Mouse (Mus musculus) hindbrain, embryonic 10.5 days (tissue): ENCODE results near the gene 1110051M20Rik. TPM values are rescaled to one million over a fixed set of nuclear protein-coding genes. Genes with fewer than 3 reads are reported as not detected.

Experiments used
- DNase-seq: peaks from one replicate; pipeline ENCODE4 v3.0.0-alpha.2; 2017; ENCODE audit warnings: low spot score
- H3K27ac ChIP-seq: fragments of 300-500 bp; sonication (generic); 2 replicates; pipeline ENCODE4 v1.5.1; 2016; ENCODE audit warnings: mild to moderate bottlenecking, moderate library complexity
- H3K27me3 ChIP-seq: fragments of 300-500 bp; sonication (generic); 2 replicates; pipeline ENCODE4 v1.6.1; 2016; ENCODE audit warnings: mild to moderate bottlenecking; ENCODE audit not compliant: poor library complexity, insufficient read depth, severe bottlenecking
- H3K36me3 ChIP-seq: fragments of 300-500 bp; sonication (generic); 2 replicates; pipeline ENCODE4 v1.6.1; 2016; ENCODE audit warnings: mild to moderate bottlenecking, moderate library complexity
- H3K4me1 ChIP-seq: fragments of 300-500 bp; sonication (generic); replicated peaks from 2 replicates; pipeline ENCODE4 v1.6.1; 2016; ENCODE audit warnings: mild to moderate bottlenecking
- H3K4me3 ChIP-seq: fragments of 300-500 bp; sonication (generic); 2 replicates; pipeline ENCODE4 v1.5.1; 2016; ENCODE audit warnings: mild to moderate bottlenecking, moderate library complexity
- H3K9me3 ChIP-seq: fragments of 300-500 bp; sonication (generic); 2 replicates; pipeline ENCODE4 v1.6.1; 2016; ENCODE audit warnings: mild to moderate bottlenecking, moderate library complexity
- WGBS: fragments of 180-500 bp; shearing (Covaris S2); methylation state at CpG from one replicate; pipeline ENCODE4 v1.1.7; 2016; 5-methylcytosine and 5-hydroxymethylcytosine counted together
- polyA plus RNA-seq: library from polyadenylated mRNA; unstranded; fragments of >200 nt; fragmentation: Nextera tagmentation; extraction: Ambion mirVana; gene quantifications from 2 replicates; pipeline ENCODE4 v1.2.1, GENCODE M21; 2016

Gene 1110051M20Rik
- polyA plus RNA-seq, 1 experiment from 2014 or later: 96.7 TPM

DNA sequence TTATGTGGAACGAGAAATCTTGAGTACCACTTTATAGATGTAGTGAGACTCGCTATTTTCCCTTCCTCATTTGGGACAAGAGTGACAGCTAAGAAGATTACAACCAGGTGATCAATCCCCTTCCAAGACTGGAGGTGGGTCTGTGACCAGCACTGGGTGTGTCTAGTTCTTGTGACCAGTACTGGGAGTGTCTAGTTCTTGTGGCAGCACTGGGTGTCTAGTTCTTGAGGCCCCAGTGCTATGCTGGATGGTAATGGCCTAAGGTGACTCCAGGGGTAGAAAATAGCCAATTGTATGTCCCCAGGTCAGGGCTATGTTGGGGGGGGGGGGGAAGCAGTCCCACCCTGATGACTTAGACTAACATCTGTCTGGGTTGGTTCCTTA is 165.1 kb downstream of the 1110051M20Rik start:
- H3K27me3 ChIP-seq: no peaks in the 10 kb centered on the region
- no peak overlapping the region for H3K27ac ChIP-seq
- DNase-seq: no peak
- peaks cover 47% of the 10 kb centered on the region for H3K36me3 ChIP-seq
- H3K4me1 ChIP-seq: peaks cover 24% of the 10 kb centered on the region
- WGBS: 85% methylated on average over 2 of the region's 2 CpGs
- H3K4me3 ChIP-seq: no peak overlapping the region
- H3K9me3 ChIP-seq: no peaks in the 10 kb centered on the region

DNA sequence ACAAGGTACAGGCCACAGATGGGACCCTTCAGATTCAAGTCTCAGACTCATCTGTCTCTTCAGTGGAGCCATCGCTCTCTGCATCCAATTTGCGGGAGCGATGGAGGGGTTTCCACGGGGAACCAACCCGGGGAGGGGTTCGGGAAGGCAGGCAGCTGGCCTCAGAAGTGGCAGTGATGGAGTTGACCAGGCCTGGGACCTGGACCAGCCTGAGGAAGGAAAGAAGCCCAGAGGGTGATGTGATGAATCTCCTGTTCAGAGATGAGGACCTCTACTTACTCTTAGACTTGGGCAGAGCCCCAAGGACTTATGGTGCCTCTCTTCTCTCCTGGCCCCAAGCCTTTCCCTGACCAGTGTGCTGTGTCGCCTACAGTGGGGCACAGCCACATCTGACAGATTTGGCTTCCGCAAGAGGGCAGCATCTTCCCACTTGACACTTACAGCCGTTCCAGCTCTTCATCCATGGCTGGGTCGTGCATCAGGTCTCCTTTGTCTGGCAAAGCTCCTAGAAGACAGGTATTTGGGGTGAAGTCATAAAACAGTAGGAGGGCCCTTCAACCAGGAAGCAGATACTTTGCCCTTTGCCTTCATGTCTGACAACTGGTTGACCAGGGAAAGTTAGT is 165.6 kb downstream of the 1110051M20Rik start:
- peaks cover 24% of the 10 kb centered on the region for H3K4me1 ChIP-seq
- no peak overlapping the region for H3K4me3 ChIP-seq
- no peaks in the 10 kb centered on the region for H3K27me3 ChIP-seq
- DNase-seq: peak; percentile 74
- WGBS: 40% methylated on average over 10 of the region's 10 CpGs
- peaks cover 52% of the 10 kb centered on the region for H3K36me3 ChIP-seq
- peak overlapping the region; percentile 54; the same call in 1 of the 2 replicates for H3K27ac ChIP-seq
- no peaks in the 10 kb centered on the region for H3K9me3 ChIP-seq

DNA sequence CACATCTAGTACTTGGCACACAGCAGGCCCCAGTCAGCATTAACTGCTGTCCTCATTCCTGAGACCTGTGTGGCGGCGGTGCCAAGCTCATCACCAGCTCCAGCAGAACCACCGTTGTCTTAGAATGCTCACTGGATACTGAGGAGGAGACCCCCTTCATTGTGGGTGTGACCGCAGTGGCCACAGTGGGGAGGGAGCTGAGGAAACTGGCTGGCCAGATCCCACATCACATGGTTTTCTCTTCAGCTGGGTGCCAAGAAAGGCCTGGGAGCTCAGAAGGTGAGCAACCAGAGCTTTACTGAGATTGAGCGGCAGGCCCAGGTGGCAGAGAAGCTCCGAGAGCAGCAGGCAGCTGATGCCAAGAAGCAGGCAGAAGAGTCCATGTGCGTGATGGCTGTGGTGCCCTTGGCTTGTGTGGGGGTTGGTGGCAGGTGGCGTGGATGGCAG is 174.8 kb downstream of the 1110051M20Rik start:
- Histone ChIP-seq H3K27ac (no peak overlapping the region), H3K4me1 (peaks cover 23% of the 10 kb centered on the region), H3K4me3 (no peak overlapping the region), H3K27me3 (no peaks in the 10 kb centered on the region), H3K9me3 (no peaks in the 10 kb centered on the region), H3K36me3 (peaks cover 84% of the 10 kb centered on the region)
- 94% methylated on average over 8 of the region's 8 CpGs for WGBS
- no peak for DNase-seq

DNA sequence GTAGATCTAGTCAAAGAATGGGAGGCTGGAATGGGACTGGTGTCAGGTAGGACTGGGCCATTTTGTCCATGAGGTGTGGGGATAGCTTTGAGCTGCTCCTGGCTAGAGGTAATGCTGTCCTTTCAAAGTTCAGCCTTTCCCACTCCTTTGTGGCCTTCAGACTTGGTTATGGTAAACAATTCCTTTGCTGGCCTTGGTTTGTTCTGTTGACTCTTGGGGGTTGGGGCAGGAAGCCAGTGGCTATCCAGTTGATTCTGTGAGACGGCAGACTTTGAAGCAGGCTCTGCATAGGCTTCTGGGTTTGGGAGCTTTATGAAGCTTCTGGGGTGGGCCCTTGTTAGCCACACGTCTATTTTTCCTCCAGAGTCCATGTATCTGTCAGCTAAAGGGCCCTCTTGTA is 175.8 kb downstream of the 1110051M20Rik start:
- Histone ChIP-seq H3K9me3 (no peaks in the 10 kb centered on the region), H3K4me1 (peaks cover 33% of the 10 kb centered on the region), H3K27ac (no peak overlapping the region), H3K27me3 (no peaks in the 10 kb centered on the region), H3K4me3 (no peak overlapping the region), H3K36me3 (peaks cover 80% of the 10 kb centered on the region)
- 89% methylated on average over 2 of the region's 2 CpGs for WGBS
- DNase-seq: no peak

DNA sequence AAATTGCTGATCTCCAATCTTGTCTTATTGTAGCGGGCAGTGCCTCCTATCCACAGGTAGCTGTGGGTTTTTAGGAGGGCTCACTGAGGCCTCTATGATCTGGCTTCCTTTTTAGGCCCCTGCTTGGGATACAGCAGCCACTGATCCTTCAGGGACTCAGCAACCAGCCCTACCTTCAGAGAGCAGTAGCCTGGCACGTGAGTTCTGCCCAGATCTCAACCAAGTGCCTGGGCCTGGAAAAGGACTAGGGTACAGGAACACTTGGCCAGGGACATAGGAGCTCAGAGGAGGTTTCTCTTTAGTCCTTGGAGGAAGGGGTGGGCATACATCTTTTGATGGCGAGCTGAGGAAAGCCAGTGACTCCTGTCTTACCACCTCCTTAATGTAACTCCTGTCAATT is 176.5 kb downstream of the 1110051M20Rik start:
- WGBS: 94% methylated on average over 3 of the region's 3 CpGs

DNA sequence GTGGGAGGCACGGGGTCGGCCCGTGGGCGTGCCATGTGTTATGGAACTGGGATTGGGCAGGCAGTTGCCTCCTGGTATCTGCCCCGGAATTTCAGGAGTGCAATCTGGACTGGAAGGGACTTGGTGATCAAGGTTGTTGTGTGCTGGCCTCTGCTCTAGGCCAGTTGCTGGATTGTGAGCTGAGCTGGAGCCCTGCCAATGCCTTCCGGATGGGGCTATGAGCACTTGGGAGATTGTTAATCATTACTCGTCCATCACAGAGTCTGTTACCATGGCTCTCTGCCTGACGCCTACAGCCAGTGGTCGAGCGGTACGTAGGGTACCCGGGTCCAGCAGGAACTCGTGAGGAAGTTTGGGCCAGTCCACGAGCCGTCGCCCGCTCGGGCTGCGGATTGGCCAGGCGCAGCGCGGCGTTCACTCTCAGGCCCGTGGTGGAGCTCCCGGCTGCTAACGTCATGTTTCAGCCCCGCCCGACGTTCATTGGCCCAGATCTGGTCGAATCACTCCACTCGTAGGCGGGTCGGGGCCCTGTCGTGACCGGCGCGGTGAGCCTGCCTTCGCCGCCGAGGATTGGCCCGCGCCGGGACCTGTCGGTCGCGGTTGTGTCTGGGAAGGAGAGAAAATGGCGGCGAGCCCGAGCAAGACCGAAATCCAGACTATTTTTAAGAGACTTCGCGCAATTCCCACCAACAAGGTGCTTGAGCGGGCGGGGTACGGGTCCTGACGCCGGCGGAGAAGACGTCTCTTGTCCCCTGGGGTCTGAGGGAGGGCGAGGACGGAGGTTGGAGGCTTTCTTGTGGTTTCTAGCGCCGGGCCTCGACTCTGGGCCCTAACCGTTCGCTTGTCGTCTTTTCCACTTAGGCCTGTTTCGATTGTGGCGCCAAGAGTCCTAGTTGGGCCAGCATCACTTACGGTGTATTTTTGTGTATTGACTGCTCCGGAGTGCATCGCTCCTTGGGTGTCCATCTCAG is 179.5 kb downstream of the 1110051M20Rik start, which contains the start of gene Arfgap2:
TSS of gene Arfgap2 (plus strand) at position 264 of the 971 bp plus-strand sequence.
- H3K4me3 ChIP-seq: peak within 1 kb of the TSS; percentile 89
- H3K36me3 ChIP-seq: peaks cover 73% of the 10 kb centered on the region
- 2% methylated on average over 72 of the region's 72 CpGs for WGBS
- peak within 1 kb of the TSS; percentile 92 for H3K27ac ChIP-seq
- peaks cover 33% of the 10 kb centered on the region for H3K4me1 ChIP-seq
- no peaks in the 10 kb centered on the region for H3K27me3 ChIP-seq
- H3K9me3 ChIP-seq: no peaks in the 10 kb centered on the region
- peak; percentile 97 for DNase-seq

More for the DNA sequence above, 176.5 kb downstream of the 1110051M20Rik start:
- no peak for DNase-seq
- peaks cover 80% of the 10 kb centered on the region for H3K36me3 ChIP-seq
- H3K27me3 ChIP-seq: no peaks in the 10 kb centered on the region
- H3K9me3 ChIP-seq: no peaks in the 10 kb centered on the region
- peaks cover 33% of the 10 kb centered on the region for H3K4me1 ChIP-seq
- no peak overlapping the region for H3K27ac ChIP-seq
- no peak overlapping the region for H3K4me3 ChIP-seq

DNA sequence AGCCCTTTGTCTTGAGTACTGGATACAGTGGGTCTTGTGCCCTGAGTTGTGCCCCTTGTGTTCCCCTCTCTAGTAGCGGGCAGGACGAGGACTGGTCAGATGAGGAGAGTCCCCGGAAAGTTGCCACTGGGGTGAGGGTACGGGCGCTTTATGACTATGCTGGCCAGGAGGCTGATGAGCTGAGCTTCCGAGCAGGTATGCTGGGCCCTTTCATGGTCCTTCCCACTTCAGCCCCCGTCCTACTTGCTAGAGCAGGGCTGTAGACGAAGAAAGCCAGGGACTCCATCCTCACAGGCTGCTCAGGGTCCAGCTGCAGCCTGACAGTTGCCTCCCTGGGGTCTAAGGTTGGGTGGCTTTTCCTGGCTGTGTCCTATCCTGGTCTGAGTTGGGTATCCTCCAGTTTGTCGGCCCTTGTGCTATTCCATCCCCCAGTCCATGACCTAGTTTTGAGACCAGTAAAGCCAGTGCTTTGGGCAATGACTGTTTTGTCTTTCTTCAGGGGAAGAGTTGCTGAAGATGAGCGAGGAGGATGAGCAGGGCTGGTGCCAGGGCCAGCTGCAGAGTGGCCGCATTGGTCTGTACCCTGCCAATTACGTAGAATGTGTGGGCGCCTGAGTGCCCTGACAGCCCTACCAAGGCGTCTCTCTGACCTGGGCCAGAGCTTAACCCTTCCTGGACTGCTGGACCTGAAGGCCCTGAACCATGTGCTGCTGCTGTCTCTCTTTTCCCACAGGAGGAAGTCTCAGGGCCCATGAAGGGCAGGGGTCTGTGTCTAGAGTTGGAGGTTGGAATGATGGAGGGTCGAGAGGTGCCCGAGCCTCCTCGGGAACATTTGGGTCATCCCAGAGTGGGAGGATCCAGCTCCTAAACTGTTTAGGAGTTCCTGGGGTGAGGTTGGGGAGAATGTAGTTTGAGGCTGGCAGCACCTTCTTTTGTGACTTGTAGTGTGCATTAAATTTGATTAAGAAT is 180.5 kb downstream of the 1110051M20Rik start:
- Histone ChIP-seq H3K9me3 (no peaks in the 10 kb centered on the region), H3K27me3 (no peaks in the 10 kb centered on the region), H3K27ac (peak overlapping the region; percentile 92), H3K4me1 (peaks cover 38% of the 10 kb centered on the region), H3K36me3 (peaks cover 62% of the 10 kb centered on the region), H3K4me3 (peak overlapping the region; percentile 89)
- 90% methylated on average over 17 of the region's 17 CpGs for whole genome bisulfite sequencing
- no peak for DNase-seq

DNA sequence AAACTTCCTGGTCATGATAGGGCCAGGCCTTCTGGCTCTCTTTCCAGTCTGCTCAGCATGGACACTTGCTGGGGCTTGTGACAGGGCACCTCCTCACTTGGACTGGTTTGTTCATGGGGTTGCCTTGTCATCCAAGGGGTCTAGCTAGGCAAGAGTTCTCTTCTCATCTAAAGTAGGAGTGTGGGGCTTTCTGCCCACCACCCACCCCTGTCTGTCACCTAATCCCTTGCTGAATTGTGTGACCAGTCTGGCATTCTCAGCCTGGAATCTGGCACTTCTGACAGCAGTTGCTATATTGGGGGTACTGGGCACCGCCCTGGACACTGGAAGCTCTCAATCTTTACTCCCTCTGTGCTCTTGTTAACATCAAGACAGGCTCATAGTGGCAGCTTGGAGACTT is 185.0 kb downstream of the 1110051M20Rik start:
- no peaks in the 10 kb centered on the region for H3K9me3 ChIP-seq
- H3K4me1 ChIP-seq: peaks cover 56% of the 10 kb centered on the region
- H3K36me3 ChIP-seq: peaks cover 35% of the 10 kb centered on the region
- H3K27ac ChIP-seq: no peak overlapping the region
- no peak for DNase-seq
- no peak overlapping the region for H3K4me3 ChIP-seq
- peaks cover 27% of the 10 kb centered on the region for H3K27me3 ChIP-seq
- 93% methylated on average over 1 of the region's 1 CpGs for WGBS

DNA sequence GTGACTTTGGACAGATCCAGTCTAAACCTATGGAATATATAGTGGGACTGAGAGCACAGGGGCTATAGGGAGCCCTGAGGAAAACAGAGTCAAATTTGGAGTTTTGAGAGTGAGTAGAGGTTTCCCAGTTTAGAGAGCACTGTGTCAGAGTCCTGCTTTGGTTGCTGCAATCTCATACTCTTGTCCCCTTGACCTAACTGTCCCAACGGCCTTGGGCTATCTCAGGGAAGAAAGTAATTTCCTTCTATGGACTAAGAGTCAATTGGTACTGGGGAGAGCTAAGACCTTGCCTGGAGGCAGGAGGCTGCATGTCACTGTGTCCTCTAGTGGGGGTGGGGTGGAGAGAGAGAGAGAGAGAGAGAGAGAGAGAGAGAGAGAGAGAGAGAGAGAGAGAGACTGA is 185.7 kb downstream of the 1110051M20Rik start:
- Histone ChIP-seq H3K27ac (no peak overlapping the region), H3K4me1 (peaks cover 50% of the 10 kb centered on the region), H3K9me3 (no peaks in the 10 kb centered on the region), H3K4me3 (no peak overlapping the region), H3K36me3 (peaks cover 31% of the 10 kb centered on the region), H3K27me3 (peaks cover 33% of the 10 kb centered on the region)
- no peak for DNase-seq
- WGBS: 62% methylated on average over 1 of the region's 1 CpGs

DNA sequence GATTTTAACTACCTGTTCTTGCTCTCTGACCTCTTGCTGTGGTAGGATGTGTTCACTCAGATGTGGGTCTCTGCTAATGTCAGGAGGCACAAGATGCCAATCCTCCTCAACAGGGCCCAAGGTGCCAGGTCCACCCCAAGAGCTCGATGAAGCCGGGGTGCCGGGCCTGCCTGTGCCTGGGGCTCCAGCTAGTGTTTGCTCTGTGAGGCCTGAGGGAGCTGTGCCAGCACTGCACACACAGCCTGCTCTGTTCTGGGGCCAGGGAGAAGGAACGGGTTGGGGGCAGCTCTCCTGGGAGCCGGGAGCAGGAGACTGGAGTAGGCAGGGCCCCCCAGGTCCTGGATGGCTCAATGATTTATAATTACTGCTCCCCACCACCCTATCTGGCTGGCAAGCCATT is 186.4 kb downstream of the 1110051M20Rik start:
- 73% methylated on average over 5 of the region's 5 CpGs for WGBS
- Histone ChIP-seq H3K9me3 (no peaks in the 10 kb centered on the region), H3K4me1 (peaks cover 49% of the 10 kb centered on the region), H3K4me3 (peak overlapping the region; percentile 70), H3K36me3 (peaks cover 23% of the 10 kb centered on the region), H3K27me3 (peaks cover 41% of the 10 kb centered on the region), H3K27ac (peak overlapping the region; percentile 91)
- DNase-seq: no peak

DNA sequence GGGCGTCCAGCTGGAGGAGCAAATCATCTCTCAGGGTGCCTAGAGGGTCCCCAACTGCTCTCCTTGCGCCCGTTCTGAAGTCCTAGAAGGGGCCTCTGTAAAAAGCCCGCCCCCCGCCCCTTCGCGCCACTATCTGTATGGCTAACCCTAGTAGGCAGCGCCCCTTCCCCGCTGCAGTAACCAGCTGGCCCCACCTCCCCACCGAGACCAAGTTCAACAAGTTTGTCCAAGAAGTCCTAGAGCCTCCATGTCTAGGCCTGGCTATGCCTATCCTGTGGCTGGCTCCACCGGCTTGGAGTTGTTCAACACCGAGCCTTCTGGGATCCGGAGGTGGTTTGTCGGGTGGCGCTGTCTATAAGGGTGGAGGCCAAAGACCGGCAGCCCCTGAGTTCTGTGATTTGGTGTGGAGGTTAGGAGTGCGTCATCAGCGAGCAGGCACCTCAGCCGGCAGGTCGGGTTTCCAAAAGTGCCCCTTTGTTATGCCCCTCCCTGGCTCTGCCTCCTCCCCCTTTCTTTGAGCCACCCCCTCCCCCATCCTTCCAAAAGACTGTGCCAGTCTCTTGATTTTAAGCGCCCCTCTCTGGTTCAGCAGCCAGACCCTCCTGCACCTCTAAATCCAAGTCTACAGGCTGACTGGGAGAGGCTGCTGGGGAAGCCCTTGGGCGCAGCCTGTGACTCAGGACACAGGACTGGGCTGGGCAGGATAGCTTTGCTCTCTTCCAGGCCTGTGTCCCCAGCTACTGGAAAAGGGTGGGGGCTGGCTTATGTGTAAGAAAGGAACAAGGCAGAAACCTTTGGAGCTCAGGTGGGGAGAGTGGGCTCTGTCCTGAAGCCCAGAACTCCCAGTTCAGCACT is 187.2 kb downstream of the 1110051M20Rik start:
- 1% methylated on average over 22 of the region's 22 CpGs for WGBS
- peaks cover 48% of the 10 kb centered on the region for H3K27me3 ChIP-seq
- peak overlapping the region; percentile 91 for H3K27ac ChIP-seq
- H3K9me3 ChIP-seq: no peaks in the 10 kb centered on the region
- H3K4me3 ChIP-seq: peak overlapping the region; percentile 70
- peaks cover 16% of the 10 kb centered on the region for H3K36me3 ChIP-seq
- peaks cover 49% of the 10 kb centered on the region for H3K4me1 ChIP-seq
- DNase-seq: peak; percentile 80
